Mouse (Mus musculus): ENCODE measurements at regions not wholly inside any gene's neighbourhood (a gene's known extent, or its start where the extent isn't known, plus 50 kb on each side); places are given as distances from the start of the nearest gene placed in this dataset.

DNA sequence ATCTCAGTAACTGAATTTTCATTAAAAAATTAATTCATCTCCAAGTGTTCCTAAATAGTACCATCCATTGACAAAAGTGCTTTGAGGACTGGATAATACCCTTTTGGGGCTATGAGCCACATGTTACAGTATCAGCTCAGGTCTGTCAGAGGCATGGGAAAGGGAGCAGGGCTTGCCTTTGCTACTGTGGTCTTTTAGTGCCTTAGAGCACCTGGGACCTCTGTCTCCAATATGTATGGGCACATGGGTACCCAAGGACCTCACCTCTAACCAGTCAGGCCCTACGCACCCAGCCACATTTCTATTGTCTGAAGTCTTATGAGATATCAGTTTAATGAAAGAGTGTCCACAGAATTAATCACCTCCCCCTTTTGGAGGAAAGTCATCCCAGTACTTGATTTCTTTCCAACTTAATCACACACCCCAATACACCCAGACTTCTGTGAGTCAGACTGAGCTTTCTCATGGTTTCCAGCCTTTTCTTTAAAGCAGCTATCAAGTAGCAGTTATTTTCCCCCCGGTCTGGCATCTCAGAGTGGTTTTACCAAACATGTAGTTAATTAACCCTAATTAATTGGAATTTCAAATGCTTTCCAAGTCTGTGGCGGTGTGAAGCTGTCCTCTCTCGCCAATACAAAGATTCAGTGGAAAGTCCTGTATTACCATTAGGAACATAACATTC, 498.7 kb upstream of the Camk1g start:
- no peaks in the 10 kb centered on the region for H3K9me3 ChIP-seq (ENCODE audit: control insufficient read depth, low read length)
- no peak overlapping the region for H3K9ac ChIP-seq (ENCODE audit: low read length)
- no peaks in the 10 kb centered on the region for H3K27me3 ChIP-seq (replicated peaks; ENCODE audit: control insufficient read depth, insufficient read depth, low read length)
- 87% methylated on average over 4 of the region's 4 CpGs for WGBS
- DNase-seq (ENCODE audit: low spot score) = no peak
- H3K36me3 ChIP-seq (ENCODE audit: control insufficient read depth, insufficient read depth, low read length) = no peaks in the 10 kb centered on the region
- no peak overlapping the region for H3K4me2 ChIP-seq (ENCODE audit: low read length)
- no peak overlapping the region for H3K27ac ChIP-seq (ENCODE audit: low read depth)
- no peaks in the 10 kb centered on the region for H3K4me1 ChIP-seq (replicated peaks; ENCODE audit: control insufficient read depth, insufficient read depth, low read length)
- ATAC-seq (replicated peaks; ENCODE audit: low FRiP score, low TSS enrichment, low read depth) = no peak
- H3K4me3 ChIP-seq (ENCODE audit: low read depth, low read length) = no peak overlapping the region

DNA sequence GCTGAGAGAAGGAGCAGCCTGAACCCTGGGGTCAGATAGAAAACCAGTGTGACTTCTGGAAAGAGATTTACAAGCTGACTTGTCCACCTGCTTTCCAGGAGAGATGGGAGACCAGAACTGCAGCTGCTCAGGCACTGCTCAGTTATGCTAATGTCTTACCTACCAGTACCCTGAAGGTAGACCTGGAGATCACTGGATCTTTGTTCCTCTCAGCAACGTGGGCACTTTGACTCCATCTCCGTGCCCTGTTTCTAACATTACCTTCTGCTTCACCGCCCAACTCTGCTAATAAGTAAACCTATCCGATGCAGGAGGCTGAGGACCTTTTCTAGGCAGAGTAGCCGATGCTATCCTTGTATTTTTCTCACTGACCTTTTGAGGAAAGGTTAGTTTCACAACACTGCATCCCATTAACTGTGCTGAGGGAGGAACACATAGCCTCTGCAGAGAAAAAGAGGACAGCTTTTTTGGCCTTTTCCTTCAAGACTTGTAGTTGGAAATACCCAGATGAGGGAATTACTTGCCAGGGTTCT, 490.7 kb upstream of the Camk1g start:
- WGBS = 75% methylated on average over 5 of the region's 5 CpGs
- ATAC-seq (replicated peaks; ENCODE audit: low FRiP score, low TSS enrichment, low read depth) = no peak
- H3K36me3 ChIP-seq (ENCODE audit: control insufficient read depth, insufficient read depth, low read length) = no peaks in the 10 kb centered on the region
- no peak overlapping the region for H3K4me2 ChIP-seq (ENCODE audit: low read length)
- H3K9ac ChIP-seq (ENCODE audit: low read length) = no peak overlapping the region
- no peaks in the 10 kb centered on the region for H3K9me3 ChIP-seq (ENCODE audit: control insufficient read depth, low read length)
- no peak overlapping the region for H3K4me3 ChIP-seq (ENCODE audit: low read depth, low read length)
- H3K27me3 ChIP-seq (replicated peaks; ENCODE audit: control insufficient read depth, insufficient read depth, low read length) = no peaks in the 10 kb centered on the region
- no peak for DNase-seq (ENCODE audit: low spot score)
- H3K4me1 ChIP-seq (replicated peaks; ENCODE audit: control insufficient read depth, insufficient read depth, low read length) = peaks cover 8% of the 10 kb centered on the region
- H3K27ac ChIP-seq (ENCODE audit: low read depth) = peak overlapping the region; percentile 51; the same call in 1 of the 2 replicates

DNA sequence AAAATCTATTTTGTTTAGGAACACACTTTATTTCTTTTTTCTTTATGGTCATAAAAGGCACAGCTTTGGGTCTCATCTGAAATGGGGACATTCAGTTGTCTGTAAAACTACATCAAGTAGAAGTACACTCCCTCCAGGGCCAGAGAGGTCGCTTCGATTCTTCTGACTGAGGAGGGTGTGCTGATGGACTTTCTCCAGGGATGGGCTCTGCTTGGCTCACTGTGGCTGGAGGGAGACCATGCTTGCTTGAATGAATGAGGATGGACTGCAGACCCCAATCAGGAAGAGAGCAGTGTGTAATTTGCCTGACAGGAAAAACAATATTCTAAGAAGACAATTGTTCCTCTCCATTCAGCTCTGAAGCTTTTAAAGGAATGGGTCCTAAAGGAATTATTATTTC, 490.3 kb upstream of the Camk1g start:
- Histone ChIP-seq H3K27me3 (replicated peaks; ENCODE audit: control insufficient read depth, insufficient read depth, low read length) (no peaks in the 10 kb centered on the region), H3K27ac (ENCODE audit: low read depth) (peak overlapping the region; percentile 51; the same call in 1 of the 2 replicates), H3K4me1 (replicated peaks; ENCODE audit: control insufficient read depth, insufficient read depth, low read length) (peaks cover 8% of the 10 kb centered on the region), H3K36me3 (ENCODE audit: control insufficient read depth, insufficient read depth, low read length) (no peaks in the 10 kb centered on the region), H3K9me3 (ENCODE audit: control insufficient read depth, low read length) (no peaks in the 10 kb centered on the region), H3K4me2 (ENCODE audit: low read length) (no peak overlapping the region), H3K4me3 (ENCODE audit: low read depth, low read length) (no peak overlapping the region), H3K9ac (ENCODE audit: low read length) (no peak overlapping the region)
- ATAC-seq (replicated peaks; ENCODE audit: low FRiP score, low TSS enrichment, low read depth) (no peak), DNase-seq (ENCODE audit: low spot score) (no peak)
- 34% methylated on average over 2 of the region's 2 CpGs for WGBS

DNA sequence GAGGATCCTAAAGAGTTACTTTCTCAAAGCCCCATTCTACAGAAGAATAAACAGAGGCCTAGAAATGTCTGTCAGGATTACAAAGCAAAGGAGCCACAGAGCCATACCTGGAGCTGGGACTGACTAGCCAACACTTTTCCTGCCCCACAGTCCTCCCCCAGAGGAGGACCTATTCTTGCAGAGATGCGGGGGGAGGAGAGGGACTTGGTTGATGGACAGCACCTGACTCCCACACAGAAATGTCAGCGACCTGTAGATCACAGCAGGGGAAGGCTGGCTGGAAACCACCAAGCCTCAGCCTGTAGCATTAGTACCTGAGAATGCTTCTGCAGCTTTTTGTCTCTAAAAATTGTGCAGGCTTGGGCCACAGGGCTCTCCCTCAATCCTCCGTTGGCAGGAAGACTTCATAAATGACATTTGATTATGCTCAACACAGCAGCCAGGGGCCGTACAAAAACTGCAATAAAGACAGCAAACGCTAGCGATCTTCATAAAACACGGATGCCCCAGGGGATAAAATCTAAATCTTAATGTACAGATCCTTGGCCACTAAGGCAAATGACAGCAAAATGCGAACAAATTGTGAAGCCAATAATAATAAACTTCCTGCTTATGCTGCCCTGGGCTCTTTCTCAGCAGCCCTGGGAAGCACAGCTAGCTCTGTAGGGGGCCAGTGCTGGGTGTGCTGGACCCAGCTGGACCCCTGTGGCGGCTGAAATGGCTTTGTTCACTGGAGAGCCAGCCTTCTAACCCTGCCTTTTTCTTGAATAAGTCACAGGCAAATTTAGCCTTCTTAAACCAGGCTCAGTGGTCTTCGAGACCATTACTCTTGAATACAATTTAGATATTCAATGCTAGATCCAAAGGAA, 489.4 kb upstream of the Camk1g start:
- no peak overlapping the region for H3K4me2 ChIP-seq (ENCODE audit: low read length)
- no peak overlapping the region for H3K9ac ChIP-seq (ENCODE audit: low read length)
- H3K27ac ChIP-seq (ENCODE audit: low read depth) = peak overlapping the region; percentile 55; the same call in 1 of the 2 replicates
- no peaks in the 10 kb centered on the region for H3K9me3 ChIP-seq (ENCODE audit: control insufficient read depth, low read length)
- H3K4me3 ChIP-seq (ENCODE audit: low read depth, low read length) = no peak overlapping the region
- DNase-seq (ENCODE audit: low spot score) = no peak
- ATAC-seq (replicated peaks; ENCODE audit: low FRiP score, low TSS enrichment, low read depth) = no peak
- H3K27me3 ChIP-seq (replicated peaks; ENCODE audit: control insufficient read depth, insufficient read depth, low read length) = no peaks in the 10 kb centered on the region
- no peaks in the 10 kb centered on the region for H3K36me3 ChIP-seq (ENCODE audit: control insufficient read depth, insufficient read depth, low read length)
- 39% methylated on average over 10 of the region's 10 CpGs for WGBS
- peaks cover 8% of the 10 kb centered on the region for H3K4me1 ChIP-seq (replicated peaks; ENCODE audit: control insufficient read depth, insufficient read depth, low read length)

DNA sequence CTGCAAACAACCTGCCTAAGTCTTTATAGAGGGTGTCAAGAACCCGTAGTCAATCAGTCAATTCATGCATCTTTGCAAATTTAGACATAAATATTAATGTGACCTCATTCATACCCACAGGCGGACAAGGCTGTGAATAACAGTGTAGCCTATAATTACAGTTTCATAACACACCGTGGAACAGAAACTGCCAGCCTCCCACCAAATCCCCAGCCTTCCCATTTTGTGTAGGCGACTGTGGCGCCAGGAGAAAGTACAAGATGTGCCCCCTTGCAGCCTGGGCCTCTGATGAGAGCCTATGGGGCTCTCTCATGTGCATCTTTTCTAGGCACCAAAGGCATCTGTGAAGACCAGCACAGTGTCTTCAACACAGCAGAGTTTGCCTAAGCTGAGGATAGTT, 477.8 kb upstream of the Camk1g start:
- no peaks in the 10 kb centered on the region for H3K4me1 ChIP-seq (replicated peaks; ENCODE audit: control insufficient read depth, insufficient read depth, low read length)
- WGBS = 83% methylated on average over 5 of the region's 5 CpGs
- H3K9ac ChIP-seq (ENCODE audit: low read length) = no peak overlapping the region
- no peak for ATAC-seq (replicated peaks; ENCODE audit: low FRiP score, low TSS enrichment, low read depth)
- no peak overlapping the region for H3K4me2 ChIP-seq (ENCODE audit: low read length)
- H3K36me3 ChIP-seq (ENCODE audit: control insufficient read depth, insufficient read depth, low read length) = no peaks in the 10 kb centered on the region
- H3K9me3 ChIP-seq (ENCODE audit: control insufficient read depth, low read length) = no peaks in the 10 kb centered on the region
- DNase-seq (ENCODE audit: low spot score) = no peak
- no peaks in the 10 kb centered on the region for H3K27me3 ChIP-seq (replicated peaks; ENCODE audit: control insufficient read depth, insufficient read depth, low read length)
- no peak overlapping the region for H3K4me3 ChIP-seq (ENCODE audit: low read depth, low read length)
- H3K27ac ChIP-seq (ENCODE audit: low read depth) = no peak overlapping the region

DNA sequence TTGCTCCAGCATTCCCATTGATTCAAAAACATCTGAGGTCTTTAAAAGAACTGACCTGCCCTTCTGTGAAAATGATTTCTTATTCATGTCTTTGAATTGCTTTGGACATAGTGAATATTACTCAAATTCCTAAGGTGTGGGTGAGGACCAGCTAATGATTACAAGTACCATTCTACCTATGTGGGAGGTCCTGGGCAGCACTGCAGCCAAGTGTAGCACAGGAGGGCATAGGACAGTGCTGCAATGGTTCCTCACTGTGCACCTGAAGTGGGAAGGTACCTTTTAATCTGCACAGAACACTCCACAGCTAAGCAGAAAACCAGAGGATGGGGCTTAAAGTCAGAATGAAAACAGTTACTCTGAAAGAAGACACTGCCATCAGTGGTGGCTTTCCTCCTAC, 474.8 kb upstream of the Camk1g start:
- H3K4me3 ChIP-seq (ENCODE audit: low read depth, low read length) = no peak overlapping the region

DNA sequence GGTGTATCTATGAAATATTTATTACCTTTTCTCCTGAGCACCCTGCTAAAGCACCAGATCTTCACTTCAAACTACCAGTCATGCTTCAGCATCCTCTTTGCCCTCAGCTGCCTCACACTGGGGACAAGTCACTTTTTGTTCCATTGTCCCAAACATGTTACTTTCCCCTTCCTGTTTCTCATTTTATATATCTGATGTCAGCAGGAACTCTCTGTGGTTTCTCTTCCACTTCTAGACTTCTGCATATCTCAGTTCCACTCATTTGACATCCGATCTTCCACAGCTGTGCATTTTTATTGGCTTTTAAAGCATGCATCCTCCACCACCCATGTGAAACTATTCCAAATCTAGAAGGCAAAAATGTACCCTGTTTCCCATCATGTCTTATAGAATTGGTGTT, 474.4 kb upstream of the Camk1g start:
- no peak for ATAC-seq (replicated peaks; ENCODE audit: low FRiP score, low TSS enrichment, low read depth)

More for the DNA sequence above, 474.8 kb upstream of the Camk1g start:
- Histone ChIP-seq H3K36me3 (ENCODE audit: control insufficient read depth, insufficient read depth, low read length) (no peaks in the 10 kb centered on the region), H3K27ac (ENCODE audit: low read depth) (no peak overlapping the region), H3K4me2 (ENCODE audit: low read length) (no peak overlapping the region), H3K27me3 (replicated peaks; ENCODE audit: control insufficient read depth, insufficient read depth, low read length) (no peaks in the 10 kb centered on the region), H3K4me1 (replicated peaks; ENCODE audit: control insufficient read depth, insufficient read depth, low read length) (no peaks in the 10 kb centered on the region), H3K9ac (ENCODE audit: low read length) (no peak overlapping the region), H3K9me3 (ENCODE audit: control insufficient read depth, low read length) (no peaks in the 10 kb centered on the region)
- ATAC-seq (replicated peaks; ENCODE audit: low FRiP score, low TSS enrichment, low read depth) = no peak
- DNase-seq (ENCODE audit: low spot score) = no peak

DNA sequence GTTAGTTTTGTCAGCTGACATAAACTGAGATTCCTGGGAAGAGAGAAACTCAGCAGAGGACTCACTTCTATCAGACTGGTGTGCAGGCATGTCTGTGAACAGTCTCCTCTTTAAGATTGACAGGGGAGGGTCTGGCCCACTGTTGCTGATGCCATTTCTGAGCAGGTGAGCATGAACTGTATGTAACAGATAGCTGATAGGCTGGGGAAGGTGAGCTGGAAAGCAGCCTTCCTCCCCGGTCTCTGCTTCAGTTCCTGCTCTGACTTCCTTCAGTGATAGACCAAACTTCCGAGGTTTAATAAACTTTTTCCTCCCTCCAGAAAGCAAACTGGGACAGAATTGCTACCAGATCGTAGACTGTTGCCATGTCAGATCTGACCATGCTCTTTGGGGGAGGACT, 430.9 kb upstream of the Camk1g start:
- Histone ChIP-seq H3K4me2 (ENCODE audit: low read length) (no peak overlapping the region), H3K4me1 (replicated peaks; ENCODE audit: control insufficient read depth, insufficient read depth, low read length) (no peaks in the 10 kb centered on the region), H3K36me3 (ENCODE audit: control insufficient read depth, insufficient read depth, low read length) (no peaks in the 10 kb centered on the region), H3K27me3 (replicated peaks; ENCODE audit: control insufficient read depth, insufficient read depth, low read length) (no peaks in the 10 kb centered on the region), H3K9ac (ENCODE audit: low read length) (no peak overlapping the region), H3K27ac (ENCODE audit: low read depth) (no peak overlapping the region), H3K4me3 (ENCODE audit: low read depth, low read length) (no peak overlapping the region), H3K9me3 (ENCODE audit: control insufficient read depth, low read length) (no peaks in the 10 kb centered on the region)
- DNase-seq (ENCODE audit: low spot score) = no peak
- ATAC-seq (replicated peaks; ENCODE audit: low FRiP score, low TSS enrichment, low read depth) = no peak
- 54% methylated on average over 3 of the region's 3 CpGs for WGBS

More for the DNA sequence above, 474.4 kb upstream of the Camk1g start:
- no peak for DNase-seq (ENCODE audit: low spot score)
- Histone ChIP-seq H3K36me3 (ENCODE audit: control insufficient read depth, insufficient read depth, low read length) (no peaks in the 10 kb centered on the region), H3K4me3 (ENCODE audit: low read depth, low read length) (no peak overlapping the region), H3K4me1 (replicated peaks; ENCODE audit: control insufficient read depth, insufficient read depth, low read length) (no peaks in the 10 kb centered on the region), H3K9ac (ENCODE audit: low read length) (no peak overlapping the region), H3K9me3 (ENCODE audit: control insufficient read depth, low read length) (no peaks in the 10 kb centered on the region), H3K27me3 (replicated peaks; ENCODE audit: control insufficient read depth, insufficient read depth, low read length) (no peaks in the 10 kb centered on the region), H3K27ac (ENCODE audit: low read depth) (no peak overlapping the region), H3K4me2 (ENCODE audit: low read length) (no peak overlapping the region)
- 31% methylated on average over 1 of the region's 1 CpGs for WGBS
